Mouse (Mus musculus): ENCODE data around the gene Ddx31.

- TF ChIP-seq CTCF (IDR thresholded peaks at IDR 0.05; ENCODE audit: extremely low read depth, insufficient read depth, insufficient read length, insufficient replicate concordance) (no peak), POLR2A (IDR thresholded peaks at IDR 0.05; ENCODE audit: low read depth, low read length) (no peak)
Measured at GRCm38 (mm10) chr2:28875554-28875953, 35.3 kb downstream of the Ddx31 start.

All from spleen, adult 2 months (tissue).